Mouse (Mus musculus) layer of hippocampus, postnatal 14 days (tissue): ENCODE results near the gene Cldn3. TPM values are rescaled to one million over a fixed set of nuclear protein-coding genes. Genes with fewer than 3 reads are reported as not detected.

Experiments used
- DNase-seq, 2 experiments: peaks; one replicate each; pipeline ENCODE4 v3.0.0; 2021 to 2022; ENCODE audit warnings: low spot score in 2 of 2, mixed read lengths in 1 of 2
- total RNA-seq, 2 experiments: library from RNA; stranded (reverse); gene quantifications; 2 replicates each; pipeline ENCODE4 v1.2.3; 2021

The Cldn3 gene
- total RNA-seq, 2 experiments from 2014 or later: 2.0 to 2.7 TPM

DNA sequence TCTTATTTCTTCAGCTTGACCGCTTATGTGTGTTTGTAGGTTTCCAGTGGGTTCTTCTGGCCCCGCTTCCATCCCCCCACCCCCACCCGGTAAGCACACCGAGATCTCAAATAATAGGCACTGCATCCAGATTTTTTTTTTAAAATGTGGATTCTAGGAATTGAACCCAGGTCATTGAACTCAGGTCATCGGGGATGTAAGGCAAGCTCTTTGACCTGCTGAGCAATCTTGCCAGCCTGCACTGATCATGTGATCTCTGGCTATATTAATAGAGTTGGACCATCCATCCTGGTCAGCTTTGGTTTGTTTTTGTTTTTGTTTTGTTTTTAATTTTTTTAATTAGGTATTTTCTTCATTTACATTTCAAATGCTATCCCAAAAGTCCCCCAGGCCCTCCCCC, 46.6 kb downstream of the Cldn3 start:
- no peak for DNase-seq

- no peak for DNase-seq
These were observed 48.6 kb downstream of the Cldn3 start for GRCm38 (mm10) chr5:135034593-135034992.

DNA sequence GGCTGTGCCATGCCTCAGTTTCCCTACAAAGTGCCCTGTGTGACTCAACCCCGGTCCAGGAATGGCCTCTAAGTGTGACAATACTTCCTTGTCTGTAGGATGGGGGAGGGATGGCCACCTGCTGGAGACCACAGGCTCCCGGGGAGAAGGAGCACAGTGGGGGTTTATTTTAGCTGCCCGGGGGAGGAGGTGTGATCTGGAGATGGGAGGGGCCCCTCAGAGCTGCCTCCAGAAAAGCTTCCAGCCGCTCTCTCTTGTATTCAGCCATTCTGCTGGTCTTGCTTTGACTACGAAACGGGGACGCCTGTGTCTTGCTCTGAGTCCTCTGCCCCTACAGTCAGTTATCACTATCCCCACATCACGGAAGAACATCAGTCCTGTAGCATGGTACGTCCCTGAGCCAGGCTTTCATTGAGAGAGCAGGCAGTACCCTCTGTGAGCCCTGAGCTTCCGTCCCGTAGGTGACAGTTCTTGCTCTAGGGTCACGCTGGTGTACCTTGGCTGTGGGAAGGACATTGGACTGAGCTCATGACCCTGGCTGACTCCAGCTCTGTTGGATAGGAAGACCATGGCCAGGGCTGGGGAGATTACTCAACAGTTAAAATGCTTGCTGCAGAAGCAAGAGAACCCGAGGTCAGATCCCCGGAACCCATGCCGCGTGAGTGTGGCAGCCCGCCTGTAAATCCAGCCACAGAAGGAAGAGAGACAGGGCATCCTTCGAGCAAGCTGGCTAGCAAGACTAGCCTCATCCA, 49.8 kb downstream of the Cldn3 start:
- no peak for DNase-seq

Other genes starting within 250 kb of the Cldn3 start
- gene Eln, start 238.9 kb upstream of the Cldn3 start, total RNA-seq: 100 to 1,000 TPM in 1 of 2 experiments, 10 to 100 TPM in 1; 49.4 to 112 TPM
- not detected for gene Tmem270, start 79.5 kb upstream of the Cldn3 start, total RNA-seq
- not detected for gene Cldn13, start 70.7 kb upstream of the Cldn3 start, total RNA-seq
- gene Mettl27, start 53.8 kb upstream of the Cldn3 start, total RNA-seq: 10 to 100 TPM; 14.6 to 16.5 TPM
- gene Cldn4, start 39.3 kb upstream of the Cldn3 start, total RNA-seq: not detected
- gene Abhd11, start 22.9 kb downstream of the Cldn3 start, total RNA-seq: 10 to 100 TPM; 39.3 to 40.4 TPM
- gene Stx1a, start 37.3 kb downstream of the Cldn3 start, total RNA-seq: 100 to 1,000 TPM; 157 to 160 TPM
- gene Dnajc30, start 78.0 kb downstream of the Cldn3 start, total RNA-seq: 10 to 100 TPM; 37.0 to 37.4 TPM
- gene Bud23, start 78.7 kb downstream of the Cldn3 start, total RNA-seq: 10 to 100 TPM; 49.4 to 51.6 TPM
- 10 to 100 TPM; 27.5 to 28.2 TPM for gene Vps37d, start 92.1 kb downstream of the Cldn3 start, total RNA-seq
- 1 to 10 TPM; 3.2 to 5.8 TPM for gene Mlxipl, start 103.7 kb downstream of the Cldn3 start, total RNA-seq
- gene Tbl2, start 163.4 kb downstream of the Cldn3 start, total RNA-seq: 10 to 100 TPM; 24.5 to 26.2 TPM
- gene Bcl7b, start 182.1 kb downstream of the Cldn3 start, total RNA-seq: 10 to 100 TPM; 34.1 to 38.3 TPM
- 10 to 100 TPM; 54.6 to 55.2 TPM for gene Baz1b, start 201.1 kb downstream of the Cldn3 start, total RNA-seq